Mouse (Mus musculus) cortical plate, adult 2 months (tissue): Measurements from ENCODE around the gene Klk13.
"Not testable (repeated sequence)": the region's sequence is repeated elsewhere in the genome, so short reads cannot be mapped to it uniquely, and the experiment has no call there.

Experiments
- CTCF ChIP-seq: fragments of 200-500 bp; IDR thresholded peaks from 2 replicates; pipeline ENCODE4 v1.5.1; 2011; ENCODE audit warnings: mild to moderate bottlenecking, control low read depth, low read length; ENCODE audit not compliant: insufficient read depth; ENCODE audit errors: extremely low read depth
- POLR2A ChIP-seq: fragments of 200-500 bp; IDR thresholded peaks from 2 replicates; pipeline ENCODE4 v1.6.1; 2011; ENCODE audit warnings: mild to moderate bottlenecking, low read length, control low read depth; ENCODE audit not compliant: insufficient read depth; ENCODE audit errors: extremely low read depth

DNA sequence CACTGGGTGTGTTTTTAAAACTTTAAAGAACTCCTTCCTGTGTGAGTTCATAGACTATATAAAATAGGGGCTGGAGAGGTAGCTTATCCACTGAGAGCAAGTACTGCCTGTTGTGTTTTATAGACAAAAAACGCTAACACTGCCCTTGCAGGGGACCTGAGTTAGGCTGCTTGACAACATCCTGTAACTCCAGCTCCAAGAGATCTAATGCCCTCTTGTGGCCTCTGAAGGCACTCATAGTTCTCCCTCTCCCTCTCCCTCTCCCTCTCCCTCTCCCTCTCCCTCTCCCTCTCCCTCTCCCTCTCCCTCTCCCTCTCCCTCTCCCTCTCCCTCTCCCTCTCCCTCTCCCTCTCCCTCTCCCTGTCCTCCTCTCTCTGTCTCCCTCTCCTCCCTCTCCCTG is 29.9 kb upstream of the Klk13 start:
- 0 out of 2 replicates have a peak, but pooled peaks have one; percentile 2 for TF ChIP-seq CTCF
- TF ChIP-seq POLR2A = not testable (repeated sequence)
